Mouse (Mus musculus) embryo, embryonic 10 days (tissue): Measurements from ENCODE around the gene Serpina11.
"Not testable (repeated sequence)": the region's sequence is repeated elsewhere in the genome, so short reads cannot be mapped to it uniquely, and the experiment has no call there.

Source experiments
- DNase-seq: peaks from one replicate; pipeline ENCODE4 v3.0.0-alpha.2; 2015; ENCODE audit warnings: low spot score

The Serpina11 gene

GRCm38 (mm10) chr12:103969577-103970116, 20.1 kb downstream of the Serpina11 start:
- DNase-seq, result no peak

DNA sequence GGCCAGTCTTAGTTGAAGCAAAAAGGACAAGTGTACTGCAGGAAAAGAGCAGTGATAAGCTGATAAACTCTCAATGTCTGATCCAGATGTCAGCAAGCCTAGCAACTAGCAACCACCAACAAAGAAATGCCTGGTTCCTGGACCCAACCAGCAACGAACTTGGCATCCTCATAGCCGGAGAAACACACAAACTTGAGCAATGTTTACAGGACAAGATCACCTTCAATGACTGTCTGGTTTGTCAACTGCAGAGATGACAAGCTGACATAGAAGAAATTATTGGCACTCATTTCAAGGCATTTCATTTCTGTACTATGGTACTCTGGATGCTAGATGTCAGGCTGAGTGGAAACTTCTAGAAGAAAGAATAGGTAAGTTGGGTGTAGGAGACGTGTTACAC, 23.0 kb downstream of the Serpina11 start:
- no peak for DNase-seq

DNA sequence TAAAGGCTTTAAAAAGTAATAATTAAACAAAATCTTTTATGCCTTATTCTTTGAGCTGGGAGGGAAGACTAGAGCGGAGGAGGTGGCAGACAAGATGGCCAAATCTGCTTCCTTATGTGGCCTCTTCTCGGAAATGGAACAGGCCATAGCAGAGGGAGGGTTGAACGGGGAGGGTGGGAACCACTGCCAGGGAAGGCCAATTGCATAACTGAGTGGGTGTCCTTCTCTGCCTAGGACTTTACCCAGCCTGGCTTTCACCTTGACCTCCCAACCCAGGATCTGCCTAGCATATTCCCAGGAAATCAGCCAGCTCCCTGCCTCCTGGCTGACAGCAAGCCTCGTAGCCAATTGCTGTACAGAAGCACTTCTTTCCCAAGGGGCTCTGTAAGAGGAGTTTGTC, 26.5 kb downstream of the Serpina11 start:
- no peak for DNase-seq

- no peak for DNase-seq
Observed at GRCm38 (mm10) chr12:103962860-103963259, 26.9 kb downstream of the Serpina11 start.

- DNase-seq, result no peak
Observed at GRCm38 (mm10) chr12:103962337-103962736, 27.4 kb downstream of the Serpina11 start.

DNA sequence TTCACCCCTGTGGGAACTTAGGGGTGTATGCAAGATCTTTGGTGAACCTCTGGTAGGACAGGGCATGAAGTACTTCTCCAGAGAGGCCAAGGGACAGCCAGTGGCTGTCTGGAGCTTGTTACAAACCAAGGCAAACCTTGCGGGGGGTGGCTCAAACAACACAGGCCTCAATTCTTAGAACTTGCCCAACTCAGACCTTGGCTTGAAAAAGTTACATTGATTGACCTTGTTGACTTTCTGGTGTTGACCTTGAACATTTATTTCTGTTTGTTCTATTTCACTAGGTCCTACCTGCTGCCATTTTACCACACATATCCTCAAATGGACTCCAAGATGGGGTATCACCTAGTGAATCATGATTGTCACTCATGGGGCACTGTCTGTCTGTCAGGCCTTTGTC, 28.0 kb downstream of the Serpina11 start:
- DNase-seq, result no peak

DNA sequence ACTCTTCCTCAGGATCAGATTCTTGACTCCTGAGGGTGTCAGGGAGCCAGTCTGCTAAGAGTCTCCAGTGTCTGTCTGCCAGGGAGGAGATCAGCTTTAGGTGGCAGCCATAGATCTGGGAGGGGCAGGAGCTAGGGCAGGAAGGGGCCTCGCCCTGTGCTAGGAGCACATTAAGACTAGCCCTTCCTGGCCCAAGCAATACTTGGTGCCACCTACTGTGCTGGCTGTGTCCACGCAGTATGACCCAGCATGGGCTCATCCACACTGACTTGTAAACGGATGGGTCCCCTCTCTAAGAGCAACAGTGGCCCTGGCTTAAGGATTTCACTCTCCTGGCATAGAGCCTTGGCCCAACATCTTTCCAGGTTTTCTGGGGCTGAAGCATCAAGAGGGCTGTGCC, 31.0 kb downstream of the Serpina11 start, which contains the start of gene Serpina1e:
TSS of gene Serpina1e (minus strand) at position 178 of the 400 bp plus-strand sequence.
- no peak for DNase-seq

DNA sequence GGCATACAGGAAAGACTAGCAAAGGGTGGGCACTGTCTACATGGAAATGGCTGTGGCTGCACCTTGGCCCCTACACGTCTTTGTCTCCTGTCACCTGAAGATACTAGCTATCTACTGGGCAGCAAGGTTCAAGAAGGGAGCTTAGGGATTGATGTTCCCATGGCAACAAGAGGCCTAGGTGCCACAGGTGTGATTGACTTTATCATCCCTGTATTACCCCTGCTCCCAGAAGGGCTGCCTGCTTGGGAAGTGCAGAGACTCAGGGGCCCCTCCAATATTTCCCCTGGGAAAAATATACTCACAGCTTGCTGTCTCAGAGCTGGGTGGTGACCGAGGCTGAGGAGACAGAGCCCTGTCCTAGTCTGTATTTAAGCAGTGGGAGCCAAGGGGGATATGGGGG, 33.2 kb downstream of the Serpina11 start:
- DNase-seq, result not testable (repeated sequence)

DNA sequence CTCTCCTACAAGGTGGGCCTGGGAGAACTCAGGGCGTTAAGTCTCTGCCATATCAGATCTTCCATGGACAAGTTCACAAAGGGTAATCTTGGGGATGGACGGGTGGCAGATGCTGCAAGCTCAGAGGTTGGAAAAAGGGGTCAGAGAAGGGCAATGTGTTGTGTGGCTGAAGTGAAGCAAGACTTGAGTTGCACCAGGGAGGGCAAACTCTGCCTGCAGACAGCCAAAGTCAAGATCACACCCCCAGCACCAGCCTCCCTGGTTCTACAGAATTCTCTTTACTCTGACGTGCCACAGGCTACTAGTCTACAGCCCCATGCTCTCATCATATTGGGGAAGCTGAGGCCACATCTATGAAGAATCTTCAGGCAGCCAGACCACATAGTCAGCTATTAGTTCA, 36.8 kb downstream of the Serpina11 start:
- DNase-seq, result not testable (repeated sequence)

DNA sequence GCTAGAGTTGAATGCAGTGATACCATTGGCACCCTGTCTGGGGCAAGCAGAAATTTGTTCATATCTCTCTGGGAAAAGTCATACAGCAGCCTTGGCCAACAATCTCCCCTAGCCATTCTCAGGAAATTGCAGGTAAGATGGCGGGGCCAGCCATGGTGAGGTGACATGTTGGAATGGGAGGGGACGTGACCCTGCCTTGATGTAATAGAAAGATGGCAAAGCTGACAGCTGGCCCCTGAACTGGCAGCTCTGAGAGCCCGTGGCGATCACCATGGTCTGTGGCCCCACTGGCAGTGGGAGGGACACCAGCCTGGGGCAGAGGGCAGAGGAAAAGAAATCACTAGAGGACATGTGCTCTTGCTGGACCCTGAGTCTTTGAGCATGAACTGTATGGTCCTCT, 43.5 kb downstream of the Serpina11 start:
- DNase-seq, result no peak
